Mouse (Mus musculus) MEL (cell line): ENCODE measurements around the gene Rbpj. TPM values are rescaled to one million over a fixed set of nuclear protein-coding genes. Genes with fewer than 3 reads are reported as not detected.

Experiments
- DNase-seq: peaks from one replicate; pipeline ENCODE4 v3.0.0; 2011; ENCODE audit warnings: low read depth, low spot score
- H3K27ac ChIP-seq: 2 replicates; pipeline ENCODE4 v1.5.1; 2012; ENCODE audit warnings: low read depth, mild to moderate bottlenecking, control low read depth, low read length, moderate library complexity; ENCODE audit not compliant: control insufficient read depth
- H3K27me3 ChIP-seq, 2 experiments: fragments of 150-350 bp in 1 of 2; sonication (generic) in 1 of 2; 2 replicates each; pipeline ENCODE4 v1.6.1; 2012; ENCODE audit warnings: low read length in 2 of 2, mild to moderate bottlenecking in 2 of 2, improper control_type of control experiment in 1 of 2, moderate library complexity in 1 of 2; ENCODE audit not compliant: insufficient read depth in 2 of 2, control insufficient read depth in 1 of 2
- H3K36me3 ChIP-seq, 2 experiments: 2 replicates each; pipeline ENCODE4 v1.6.1; 2012 to 2014; ENCODE audit warnings: low read length in 2 of 2, improper control_type of control experiment in 1 of 2, inconsistent platforms in 1 of 2, mild to moderate bottlenecking in 1 of 2; ENCODE audit not compliant: insufficient read depth in 2 of 2, control insufficient read depth in 1 of 2
- H3K4me1 ChIP-seq, 2 experiments: fragments of 150-350 bp in 1 of 2; sonication (generic) in 1 of 2; 2 replicates each; pipeline ENCODE4 v1.6.1; 2012; ENCODE audit warnings: low read length in 2 of 2, improper control_type of control experiment in 1 of 2, mild to moderate bottlenecking in 1 of 2; ENCODE audit not compliant: insufficient read depth in 2 of 2, control insufficient read depth in 1 of 2
- H3K4me3 ChIP-seq, 2 experiments: fragments of 150-350 bp in 1 of 2; sonication (generic) in 1 of 2; 2 replicates each; pipeline ENCODE4 v1.5.1; 2012; ENCODE audit warnings: low read depth in 2 of 2, low read length in 2 of 2, mild to moderate bottlenecking in 2 of 2, moderate library complexity in 2 of 2, control low read depth in 1 of 2, improper control_type of control experiment in 1 of 2; ENCODE audit not compliant: control insufficient read depth in 1 of 2, insufficient read depth in 1 of 2
- H3K79me2 ChIP-seq: 2 replicates; pipeline ENCODE4 v1.6.1; 2012; ENCODE audit warnings: mild to moderate bottlenecking, low read length, moderate library complexity; ENCODE audit not compliant: control insufficient read depth, poor library complexity, insufficient read depth
- H3K9ac ChIP-seq: 2 replicates; pipeline ENCODE4 v1.6.1; 2012; ENCODE audit warnings: low read depth, mild to moderate bottlenecking, control low read depth, low read length, moderate library complexity; ENCODE audit not compliant: control insufficient read depth, poor library complexity, severe bottlenecking
- H3K9me3 ChIP-seq: fragments of 150-350 bp; sonication (generic); replicated peaks from 2 replicates; pipeline ENCODE4 v1.6.1; 2012; ENCODE audit warnings: mild to moderate bottlenecking, low read length, improper control_type of control experiment, moderate library complexity; ENCODE audit not compliant: insufficient read depth
- CHD1 ChIP-seq: IDR thresholded peaks from 2 replicates; pipeline ENCODE4 v1.6.1; 2012; ENCODE audit warnings: low read depth, mild to moderate bottlenecking, inconsistent platforms, low read length, improper control_type of control experiment
- CTCF ChIP-seq, 3 experiments: IDR thresholded peaks in 2 of 3; conservative IDR thresholded peaks in 1 of 3; 2 replicates each; pipeline ENCODE4 v1.5.1; 2011 to 2012; ENCODE audit warnings: low read length in 3 of 3, low read depth in 2 of 3, mild to moderate bottlenecking in 2 of 3, improper control_type of control experiment in 1 of 3, inconsistent platforms in 1 of 3, mixed read lengths in 1 of 3, moderate library complexity in 1 of 3; ENCODE audit not compliant: control insufficient read depth in 1 of 3, insufficient read depth in 1 of 3, poor library complexity in 1 of 3, severe bottlenecking in 1 of 3
- E2F4 ChIP-seq: IDR thresholded peaks from 2 replicates; pipeline ENCODE4 v1.6.1; 2011; ENCODE audit warnings: low read depth, low read length, improper control_type of control experiment, borderline replicate concordance
- ELF1 ChIP-seq: IDR thresholded peaks from 2 replicates; pipeline ENCODE4 v1.6.1; 2014; ENCODE audit warnings: low read depth, mild to moderate bottlenecking, inconsistent platforms, low read length, improper control_type of control experiment, moderate library complexity
- ETS1 ChIP-seq: IDR thresholded peaks from 2 replicates; pipeline ENCODE4 v1.6.1; 2012; ENCODE audit warnings: low read depth, mild to moderate bottlenecking, inconsistent platforms, low read length, improper control_type of control experiment, moderate library complexity
- HCFC1 ChIP-seq: IDR thresholded peaks from 2 replicates; pipeline ENCODE4 v1.6.1; 2012; ENCODE audit warnings: low read depth, mild to moderate bottlenecking, inconsistent platforms, low read length, improper control_type of control experiment, moderate library complexity
- MAFK ChIP-seq: IDR thresholded peaks from 2 replicates; pipeline ENCODE4 v1.6.1; 2011; ENCODE audit warnings: low read depth, mild to moderate bottlenecking, low read length, improper control_type of control experiment, borderline replicate concordance
- MAZ ChIP-seq: IDR thresholded peaks from 2 replicates; pipeline ENCODE4 v1.6.1; 2012; ENCODE audit warnings: low read depth, mild to moderate bottlenecking, inconsistent platforms, low read length, improper control_type of control experiment
- MXI1 ChIP-seq: IDR thresholded peaks from 2 replicates; pipeline ENCODE4 v1.6.1; 2011; ENCODE audit warnings: mild to moderate bottlenecking, low read depth, low read length, improper control_type of control experiment
- MYC ChIP-seq: IDR thresholded peaks from 2 replicates; pipeline ENCODE4 v1.6.1; 2011; ENCODE audit warnings: low read depth, mild to moderate bottlenecking, low read length, improper control_type of control experiment, moderate library complexity
- NRF1 ChIP-seq: IDR thresholded peaks from 2 replicates; pipeline ENCODE4 v1.6.1; 2014; ENCODE audit warnings: low read depth, mild to moderate bottlenecking, inconsistent platforms, low read length, improper control_type of control experiment, moderate library complexity; ENCODE audit not compliant: poor library complexity, insufficient read depth, severe bottlenecking
- POLR2A ChIP-seq, 2 experiments: IDR thresholded peaks; 2 replicates each; pipeline ENCODE4 v1.6.1; 2011 to 2012; ENCODE audit warnings: low read length in 2 of 2, mild to moderate bottlenecking in 2 of 2, control low read depth in 1 of 2, improper control_type of control experiment in 1 of 2, low read depth in 1 of 2, moderate library complexity in 1 of 2; ENCODE audit not compliant: control insufficient read depth in 1 of 2, insufficient read depth in 1 of 2, poor library complexity in 1 of 2
- RAD21 ChIP-seq: IDR thresholded peaks from 2 replicates; pipeline ENCODE4 v1.6.1; 2011; ENCODE audit warnings: mild to moderate bottlenecking, low read depth, low read length, improper control_type of control experiment
- SIN3A ChIP-seq: IDR thresholded peaks from 2 replicates; pipeline ENCODE4 v1.6.1; 2012; ENCODE audit warnings: low read length, improper control_type of control experiment, inconsistent platforms
- SMC3 ChIP-seq: IDR thresholded peaks from 2 replicates; pipeline ENCODE4 v1.6.1; 2011; ENCODE audit warnings: low read depth, low read length, improper control_type of control experiment
- UBTF ChIP-seq: IDR thresholded peaks from 2 replicates; pipeline ENCODE4 v1.6.1; 2012; ENCODE audit warnings: low read depth, mild to moderate bottlenecking, inconsistent platforms, low read length, improper control_type of control experiment, moderate library complexity, borderline replicate concordance; ENCODE audit not compliant: insufficient read depth
- USF1 ChIP-seq: IDR thresholded peaks from 2 replicates; pipeline ENCODE4 v1.6.1; 2014; ENCODE audit warnings: low read depth, mild to moderate bottlenecking, inconsistent platforms, low read length, improper control_type of control experiment, moderate library complexity
- USF2 ChIP-seq, 2 experiments: IDR thresholded peaks; 2 replicates each; pipeline ENCODE4 v1.6.1; 2011 to 2012; ENCODE audit warnings: improper control_type of control experiment in 2 of 2, low read length in 2 of 2, borderline replicate concordance in 1 of 2, inconsistent platforms in 1 of 2, low read depth in 1 of 2, mild to moderate bottlenecking in 1 of 2; ENCODE audit not compliant: insufficient read depth in 1 of 2
- ZKSCAN1 ChIP-seq: IDR thresholded peaks from 2 replicates; pipeline ENCODE4 v1.6.1; 2012; ENCODE audit warnings: low read depth, mild to moderate bottlenecking, inconsistent platforms, low read length, improper control_type of control experiment, moderate library complexity
- ZMIZ1 ChIP-seq: IDR thresholded peaks from 2 replicates; pipeline ENCODE4 v1.6.1; 2012; ENCODE audit warnings: low read depth, mild to moderate bottlenecking, inconsistent platforms, low read length, improper control_type of control experiment, moderate library complexity
- polyA plus RNA-seq, 2 experiments: library from polyadenylated mRNA; stranded (reverse) in 1 of 2; unstranded in 1 of 2; fragments of >175 nt in 1 of 2; fragments of >200 nt in 1 of 2; gene quantifications; 2 replicates each; pipeline versions ENCODE4 v1.2.1 to v1.2.4; 2012; ENCODE audit warnings: low replicate concordance in 2 of 2, low read depth in 1 of 2; ENCODE audit not compliant: insufficient read length in 2 of 2, insufficient read depth in 1 of 2, missing spikeins in 1 of 2
- total RNA-seq: library from RNA; depleted of rRNA; stranded (reverse); fragments of 300-350 nt; gene quantifications from 2 replicates; pipeline ENCODE4 v1.2.3, GENCODE M21; 2012

Rbpj gene
- total and polyA plus RNA-seq, 3 experiments = 6.0 to 34.5 (median 19.1) TPM

GRCm38 (mm10) chr5:53481021-53481420, 15.1 kb downstream of the Rbpj start:
- Histone ChIP-seq H3K4me1 (no peaks in the 10 kb centered on the region), H3K79me2 (no peaks in the 10 kb centered on the region), H3K9me3 (no peaks in the 10 kb centered on the region), H3K27ac (no peak overlapping the region), H3K9ac (no peak overlapping the region), H3K4me3 (no peak overlapping the region)
- no peak for DNase-seq
- TF ChIP-seq ZMIZ1 (no peak), ZKSCAN1 (no peak), HCFC1 (no peak), ELF1 (no peak), E2F4 (no peak), SIN3A (no peak), ETS1 (no peak), NRF1 (no peak), CHD1 (no peak), UBTF (no peak), MAZ (no peak)
- TF ChIP-seq, all 39 proteins: peak for 0
- Histone ChIP-seq H3K36me3 (no peaks in the 10 kb centered on the region), H3K27me3 (no peaks in the 10 kb centered on the region)

GRCm38 (mm10) chr5:53485069-53485628, 19.2 kb downstream of the Rbpj start:
- no peaks in the 10 kb centered on the region for H3K36me3 ChIP-seq
- no peaks in the 10 kb centered on the region for H3K27me3 ChIP-seq
- H3K27ac ChIP-seq = no peak overlapping the region
- H3K9me3 ChIP-seq = no peaks in the 10 kb centered on the region
- no peaks in the 10 kb centered on the region for H3K79me2 ChIP-seq
- no peak for DNase-seq
- no peaks in the 10 kb centered on the region for H3K4me1 ChIP-seq
- H3K9ac ChIP-seq = no peak overlapping the region
- no peak overlapping the region for H3K4me3 ChIP-seq
- no peak for TF ChIP-seq ELF1
- no peak for TF ChIP-seq SIN3A
- TF ChIP-seq USF1 = no peak
- TF ChIP-seq RAD21 = no peak
- TF ChIP-seq POLR2A (IDR thresholded peaks at IDR 0.05; ENCODE audit: control insufficient read depth in 1 of 2, insufficient read depth in 1 of 2, low read depth in 1 of 2, low read length in 2 of 2, poor library complexity in 1 of 2) = no peak
- no peak for TF ChIP-seq CTCF (IDR thresholded peaks at IDR 0.05 in 2 of 3, conservative IDR thresholded peaks at IDR 0.05 in 1 of 3; ENCODE audit: control insufficient read depth in 1 of 3, insufficient read depth in 1 of 3, low read depth in 2 of 3, low read length in 3 of 3, poor library complexity in 1 of 3, severe bottlenecking in 1 of 3)
- TF ChIP-seq MYC = no peak
- TF ChIP-seq MXI1 = no peak
- no peak for TF ChIP-seq MAFK
- no peak for TF ChIP-seq SMC3
- TF ChIP-seq E2F4 = no peak
- TF ChIP-seq MAZ = no peak
- no peak for TF ChIP-seq USF2 (IDR thresholded peaks at IDR 0.05; ENCODE audit: borderline replicate concordance in 1 of 2, insufficient read depth in 1 of 2, low read depth in 1 of 2, low read length in 2 of 2)
- TF ChIP-seq ZKSCAN1 = no peak
